8 mouse cellular contexts compared by ENCODE assay signal in the genomic region with DNA sequence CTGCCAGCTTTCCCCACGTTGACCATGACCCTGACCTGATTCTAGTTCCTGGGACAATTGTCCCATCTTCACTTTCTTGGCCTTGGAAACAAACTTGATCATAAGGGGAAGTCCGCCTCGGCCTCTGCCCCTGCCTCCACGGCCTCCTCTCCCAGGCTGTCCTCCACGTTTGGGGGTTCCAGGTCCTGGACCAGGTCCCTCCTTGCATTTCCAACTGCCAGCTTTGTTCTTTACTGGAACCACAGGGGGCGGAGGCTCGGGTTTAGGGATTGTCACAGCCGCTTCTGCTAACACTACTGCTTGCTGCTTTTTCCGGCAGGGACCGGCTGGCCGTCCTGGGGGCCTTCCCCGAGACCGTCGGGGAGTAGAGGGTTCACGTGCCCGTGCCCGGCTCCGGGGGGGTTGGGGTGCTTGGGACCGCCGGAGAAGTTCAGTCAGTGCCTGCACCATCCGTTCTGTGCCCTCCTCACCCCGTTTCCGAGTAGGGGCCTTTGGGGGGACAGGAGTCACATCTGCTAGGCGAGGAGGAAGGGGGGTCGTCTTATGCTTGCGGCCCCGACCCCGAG. TPM values are rescaled to one million over a fixed set of nuclear protein-coding genes. Genes with fewer than 3 reads are reported as not detected.
DNase-seq lines count a peak whose midpoint lies in the region; ATAC-seq and TF ChIP-seq lines count a peak whose summit lies in the region.

No protein-coding gene starts in this region.

- H3K4me1 ChIP-seq in kidney, embryonic 14.5 days (ENCODE audit: control insufficient read depth, insufficient read depth, low read length), result peaks cover 11% of the 10 kb centered on the region
- H3K4me1 ChIP-seq in embryonic facial prominence, embryonic 14.5 days (ENCODE audit: control insufficient read depth, insufficient read depth, low read length), result peaks cover 7% of the 10 kb centered on the region; the same call in 1 of the 2 replicates
- H3K4me1 ChIP-seq in hindbrain, embryonic 16.5 days (ENCODE audit: control insufficient read depth, insufficient read depth, low read depth, low read length), result peaks cover 19% of the 10 kb centered on the region
- H3K4me1 ChIP-seq in midbrain, postnatal 0 days (ENCODE audit: insufficient read depth, low read length), result peaks cover 9% of the 10 kb centered on the region; the same call in 1 of the 2 replicates

- peak overlapping the region; percentile 96 for H3K4me3 ChIP-seq in kidney, embryonic 14.5 days (ENCODE audit: low read length)
- H3K4me3 ChIP-seq in embryonic facial prominence, embryonic 14.5 days (ENCODE audit: low read depth, low read length), result peak overlapping the region; percentile 94
- H3K4me3 ChIP-seq in hindbrain, embryonic 16.5 days (ENCODE audit: low read length), result no peak overlapping the region
- H3K4me3 ChIP-seq in midbrain, postnatal 0 days (ENCODE audit: low read depth, low read length), result no peak overlapping the region

- H3K9me3 ChIP-seq in kidney, embryonic 14.5 days (ENCODE audit: control insufficient read depth, low read length), result no peaks in the 10 kb centered on the region
- no peaks in the 10 kb centered on the region for H3K9me3 ChIP-seq in embryonic facial prominence, embryonic 14.5 days (ENCODE audit: control insufficient read depth, low read length)
- no peaks in the 10 kb centered on the region for H3K9me3 ChIP-seq in hindbrain, embryonic 16.5 days (ENCODE audit: control insufficient read depth, low read length)
- no peaks in the 10 kb centered on the region for H3K9me3 ChIP-seq in midbrain, postnatal 0 days (ENCODE audit: low read length)

- peaks cover 54% of the 10 kb centered on the region for H3K36me3 ChIP-seq in kidney, embryonic 14.5 days (ENCODE audit: control insufficient read depth, insufficient read depth, low read length)
- peaks cover 52% of the 10 kb centered on the region for H3K36me3 ChIP-seq in embryonic facial prominence, embryonic 14.5 days (ENCODE audit: control insufficient read depth, insufficient read depth, low read length)
- peaks cover 40% of the 10 kb centered on the region for H3K36me3 ChIP-seq in hindbrain, embryonic 16.5 days (ENCODE audit: control insufficient read depth, insufficient read depth, low read length)
- H3K36me3 ChIP-seq in midbrain, postnatal 0 days (ENCODE audit: insufficient read depth, low read length), result peaks cover 44% of the 10 kb centered on the region

- no peak overlapping the region for H3K4me2 ChIP-seq in kidney, embryonic 14.5 days (replicated peaks; ENCODE audit: low read depth, low read length)
- no peak overlapping the region for H3K4me2 ChIP-seq in embryonic facial prominence, embryonic 14.5 days (ENCODE audit: low read depth, low read length)
- peak overlapping the region; percentile 83; the same call in 1 of the 2 replicates for H3K4me2 ChIP-seq in hindbrain, embryonic 16.5 days (ENCODE audit: low read length)
- H3K4me2 ChIP-seq in midbrain, postnatal 0 days (ENCODE audit: low read depth, low read length, poor library complexity, severe bottlenecking), result peak overlapping the region; percentile 89; the same call in 1 of the 2 replicates

- no peak overlapping the region for H3K27ac ChIP-seq in kidney, embryonic 14.5 days (ENCODE audit: low read depth, low read length)
- H3K27ac ChIP-seq in embryonic facial prominence, embryonic 14.5 days (replicated peaks; ENCODE audit: low read depth, low read length), result no peak overlapping the region
- peak overlapping the region; percentile 7; the same call in 1 of the 2 replicates for H3K27ac ChIP-seq in hindbrain, embryonic 16.5 days (ENCODE audit: low read depth, low read length)
- no peak overlapping the region for H3K27ac ChIP-seq in midbrain, postnatal 0 days (ENCODE audit: low read depth, low read length)

- 89% methylated on average over 26 of the region's 28 CpGs for WGBS in kidney, embryonic 14.5 days
- 91% methylated on average over 28 of the region's 28 CpGs for WGBS in embryonic facial prominence, embryonic 14.5 days
- 88% methylated on average over 28 of the region's 28 CpGs for WGBS in hindbrain, embryonic 16.5 days
- WGBS in midbrain, postnatal 0 days, result 86% methylated on average over 28 of the region's 28 CpGs

- H3K27me3 ChIP-seq in kidney, embryonic 14.5 days (ENCODE audit: control insufficient read depth, insufficient read depth, low read length), result no peaks in the 10 kb centered on the region
- no peaks in the 10 kb centered on the region for H3K27me3 ChIP-seq in embryonic facial prominence, embryonic 14.5 days (replicated peaks; ENCODE audit: control insufficient read depth, insufficient read depth, low read length)
- H3K27me3 ChIP-seq in hindbrain, embryonic 16.5 days (replicated peaks; ENCODE audit: control insufficient read depth, insufficient read depth, low read length), result no peaks in the 10 kb centered on the region
- no peaks in the 10 kb centered on the region for H3K27me3 ChIP-seq in midbrain, postnatal 0 days (ENCODE audit: insufficient read depth, low read length)

- TF ChIP-seq CTCF in midbrain, postnatal 0 days (IDR thresholded peaks at IDR 0.05), result no peak

- no peak for ATAC-seq in kidney, embryonic 14.5 days (ENCODE audit: low FRiP score, low TSS enrichment)
- no peak for ATAC-seq in embryonic facial prominence, embryonic 14.5 days (ENCODE audit: low read depth)
- no peak for ATAC-seq in hindbrain, embryonic 16.5 days
- no peak for ATAC-seq in midbrain, postnatal 0 days (ENCODE audit: low FRiP score)

- no peak for DNase-seq in kidney, adult 9 months
- DNase-seq in embryonic facial prominence, embryonic 14.5 days (ENCODE audit: low spot score), result no peak
- DNase-seq in midbrain, postnatal 0 days (ENCODE audit: low spot score), result no peak
- no peak for DNase-seq in adrenal gland, adult 2 months
- no peak for DNase-seq in layer of hippocampus, postnatal 25 days (ENCODE audit: extremely low spot score in 1 of 2, low spot score in 1 of 2)
- DNase-seq in urinary bladder, postnatal 14 days (ENCODE audit: low spot score), result no peak

- no peak overlapping the region for H3K9ac ChIP-seq in kidney, embryonic 14.5 days (ENCODE audit: low read depth, low read length)
- H3K9ac ChIP-seq in embryonic facial prominence, embryonic 14.5 days (ENCODE audit: low read depth, low read length), result peak overlapping the region; percentile 96; the same call in 1 of the 2 replicates
- peak overlapping the region; percentile 27; the same call in 1 of the 2 replicates for H3K9ac ChIP-seq in hindbrain, embryonic 16.5 days (ENCODE audit: low read depth, low read length)
- no peak overlapping the region for H3K9ac ChIP-seq in midbrain, postnatal 0 days (replicated peaks; ENCODE audit: low read length, poor library complexity, severe bottlenecking)

RNA-seq across cellular contexts. Expression of gene Kmt2b, which starts 2.0 kb away (rescaled TPM):
- polyA plus RNA-seq in kidney, embryonic 14.5 days (2014; fragmentation: Nextera tagmentation; extraction: Ambion mirVana), result 12.3 and 13.6 TPM in 2 replicates
- polyA plus RNA-seq in embryonic facial prominence, embryonic 14.5 days (2014; fragmentation: Nextera tagmentation; extraction: Ambion mirVana), result 11.7 and 13.3 TPM in 2 replicates
- 8.1 and 9.3 TPM in 2 replicates for polyA plus RNA-seq in hindbrain, embryonic 16.5 days (2015; fragmentation: Nextera tagmentation; extraction: Ambion mirVana)
- total RNA-seq in midbrain, postnatal 0 days (2014; rRNA removed), result 38.8 and 39.5 TPM in 2 replicates
- 5.3 and 8.3 TPM in 2 replicates for polyA plus RNA-seq in midbrain, postnatal 0 days (2015; fragmentation: Nextera tagmentation; extraction: Ambion mirVana)
- total RNA-seq in adrenal gland, adult 2 months (2021), result 10 to 100 TPM; 28.5 to 41.4 TPM
- 50.2 and 50.4 TPM in 2 replicates for polyA plus RNA-seq in adrenal gland, adult 2 months (2012; rRNA removed)
- 10 to 100 TPM; 39.1 to 57.1 TPM for total RNA-seq in layer of hippocampus, postnatal 25 days (2021)

RNA-seq across cellular contexts. Expression of gene Zbtb32, which starts 12.2 kb away (rescaled TPM):
- 0.21 and 0.22 TPM in 2 replicates for polyA plus RNA-seq in kidney, embryonic 14.5 days (2014; fragmentation: Nextera tagmentation; extraction: Ambion mirVana)
- 0.26 and 0.45 TPM in 2 replicates for polyA plus RNA-seq in embryonic facial prominence, embryonic 14.5 days (2014; fragmentation: Nextera tagmentation; extraction: Ambion mirVana)
- 0.11 and 0.21 TPM in 2 replicates for polyA plus RNA-seq in hindbrain, embryonic 16.5 days (2015; fragmentation: Nextera tagmentation; extraction: Ambion mirVana)
- total RNA-seq in midbrain, postnatal 0 days (2014; rRNA removed), result not detected in 2 replicates
- 0.22 and 0.39 TPM in 2 replicates for polyA plus RNA-seq in midbrain, postnatal 0 days (2015; fragmentation: Nextera tagmentation; extraction: Ambion mirVana)
- under 1 TPM in 1 of 2 experiments, not detected in 1; 0.46 TPM for total RNA-seq in adrenal gland, adult 2 months (2021)
- 0.44 and 0.45 TPM in 2 replicates for polyA plus RNA-seq in adrenal gland, adult 2 months (2012; rRNA removed)
- not detected for total RNA-seq in layer of hippocampus, postnatal 25 days (2021)

RNA-seq across cellular contexts. Expression of gene Igflr1, which starts 21.3 kb away (rescaled TPM):
- polyA plus RNA-seq in kidney, embryonic 14.5 days (2014; fragmentation: Nextera tagmentation; extraction: Ambion mirVana), result 2.9 and 3.7 TPM in 2 replicates
- 2.1 and 2.9 TPM in 2 replicates for polyA plus RNA-seq in embryonic facial prominence, embryonic 14.5 days (2014; fragmentation: Nextera tagmentation; extraction: Ambion mirVana)
- 4.0 and 6.8 TPM in 2 replicates for polyA plus RNA-seq in hindbrain, embryonic 16.5 days (2015; fragmentation: Nextera tagmentation; extraction: Ambion mirVana)
- total RNA-seq in midbrain, postnatal 0 days (2014; rRNA removed), result 0.99 and 1.9 TPM in 2 replicates
- polyA plus RNA-seq in midbrain, postnatal 0 days (2015; fragmentation: Nextera tagmentation; extraction: Ambion mirVana), result 3.1 and 5.6 TPM in 2 replicates
- 1 to 10 TPM; 3.0 to 3.8 TPM for total RNA-seq in adrenal gland, adult 2 months (2021)
- 6.9 and 10.1 TPM in 2 replicates for polyA plus RNA-seq in adrenal gland, adult 2 months (2012; rRNA removed)
- 1 to 10 TPM; 4.7 to 5.2 TPM for total RNA-seq in layer of hippocampus, postnatal 25 days (2021)

RNA-seq across cellular contexts. Expression of gene Psenen, which starts 23.1 kb away (rescaled TPM):
- polyA plus RNA-seq in kidney, embryonic 14.5 days (2014; fragmentation: Nextera tagmentation; extraction: Ambion mirVana), result 121 and 182 TPM in 2 replicates
- polyA plus RNA-seq in embryonic facial prominence, embryonic 14.5 days (2014; fragmentation: Nextera tagmentation; extraction: Ambion mirVana), result 108 and 113 TPM in 2 replicates
- 121 and 132 TPM in 2 replicates for polyA plus RNA-seq in hindbrain, embryonic 16.5 days (2015; fragmentation: Nextera tagmentation; extraction: Ambion mirVana)
- 63.8 and 133 TPM in 2 replicates for total RNA-seq in midbrain, postnatal 0 days (2014; rRNA removed)
- 135 and 144 TPM in 2 replicates for polyA plus RNA-seq in midbrain, postnatal 0 days (2015; fragmentation: Nextera tagmentation; extraction: Ambion mirVana)
- total RNA-seq in adrenal gland, adult 2 months (2021), result 100 to 1,000 TPM; 185 to 190 TPM
- polyA plus RNA-seq in adrenal gland, adult 2 months (2012; rRNA removed), result 88.6 and 123 TPM in 2 replicates
- 10 to 100 TPM; 76.0 to 92.1 TPM for total RNA-seq in layer of hippocampus, postnatal 25 days (2021)

RNA-seq across cellular contexts. Expression of gene Gm49396, which starts 23.4 kb away (rescaled TPM):
- 8.0 and 11.3 TPM in 2 replicates for polyA plus RNA-seq in kidney, embryonic 14.5 days (2014; fragmentation: Nextera tagmentation; extraction: Ambion mirVana)
- polyA plus RNA-seq in embryonic facial prominence, embryonic 14.5 days (2014; fragmentation: Nextera tagmentation; extraction: Ambion mirVana), result 4.7 and 5.1 TPM in 2 replicates
- polyA plus RNA-seq in hindbrain, embryonic 16.5 days (2015; fragmentation: Nextera tagmentation; extraction: Ambion mirVana), result 13.7 and 17.4 TPM in 2 replicates
- total RNA-seq in midbrain, postnatal 0 days (2014; rRNA removed), result 6.0 and 8.4 TPM in 2 replicates
- polyA plus RNA-seq in midbrain, postnatal 0 days (2015; fragmentation: Nextera tagmentation; extraction: Ambion mirVana), result 4.9 and 7.2 TPM in 2 replicates
- 1 to 10 TPM; 3.6 to 4.8 TPM for total RNA-seq in adrenal gland, adult 2 months (2021)
- polyA plus RNA-seq in adrenal gland, adult 2 months (2012; rRNA removed), result 0.93 and 1.7 TPM in 2 replicates
- 1 to 10 TPM; 6.8 to 8.8 TPM for total RNA-seq in layer of hippocampus, postnatal 25 days (2021)

Comparison
In these comparisons a context has a peak if more than half of its experiments do, and no peak if none do; other contexts are left out.
1. H3K4me2 ChIP-seq: peak in hindbrain, embryonic 16.5 days (single experiment) and midbrain, postnatal 0 days (single experiment); none in kidney, embryonic 14.5 days (single experiment) and embryonic facial prominence, embryonic 14.5 days (single experiment).
2. H3K4me3 ChIP-seq: peak in kidney, embryonic 14.5 days (single experiment) and embryonic facial prominence, embryonic 14.5 days (single experiment); none in hindbrain, embryonic 16.5 days (single experiment) and midbrain, postnatal 0 days (single experiment).
3. H3K9ac ChIP-seq: peak in embryonic facial prominence, embryonic 14.5 days (single experiment) and hindbrain, embryonic 16.5 days (single experiment); none in kidney, embryonic 14.5 days (single experiment) and midbrain, postnatal 0 days (single experiment).